Mouse (Mus musculus) midbrain, postnatal 0 days (tissue): ENCODE data around the gene Sgsh. TPM values are rescaled to one million over a fixed set of nuclear protein-coding genes. Genes with fewer than 3 reads are reported as not detected.

Experiments used
- ATAC-seq: fragments of 200-750 bp; cut with Nextera tagmentation; 2 replicates; pipeline ENCODE4 v1.8.0; 2017; ENCODE audit warnings: moderate number of reproducible peaks, mild to moderate bottlenecking, moderate TSS enrichment, moderate library complexity; ENCODE audit not compliant: low FRiP score
- DNase-seq: peaks from one replicate; pipeline ENCODE4 v3.0.0-alpha.2; 2015; ENCODE audit warnings: low spot score
- H3K27ac ChIP-seq: fragments of 300-500 bp; sonication (generic); 2 replicates; pipeline ENCODE4 v1.5.1; 2014; ENCODE audit warnings: low read depth, mild to moderate bottlenecking, low read length, mixed read lengths
- H3K27me3 ChIP-seq: fragments of 300-500 bp; sonication (generic); 2 replicates; pipeline ENCODE4 v1.6.1; 2014; ENCODE audit warnings: low read length, control low read depth, mixed read lengths; ENCODE audit not compliant: insufficient read depth
- H3K36me3 ChIP-seq: fragments of 300-500 bp; sonication (generic); 2 replicates; pipeline ENCODE4 v1.6.1; 2014; ENCODE audit warnings: low read length, control low read depth, mixed read lengths; ENCODE audit not compliant: insufficient read depth
- H3K4me1 ChIP-seq: fragments of 300-500 bp; sonication (generic); 2 replicates; pipeline ENCODE4 v1.6.1; 2014; ENCODE audit warnings: mild to moderate bottlenecking, control low read depth, antibody characterized with exemption, low read length, mixed read lengths; ENCODE audit not compliant: insufficient read depth
- H3K4me2 ChIP-seq: fragments of 300-500 bp; sonication (generic); 2 replicates; pipeline ENCODE4 v1.6.1; 2014; ENCODE audit warnings: low read depth, mild to moderate bottlenecking, low read length, mixed read lengths; ENCODE audit not compliant: poor library complexity, severe bottlenecking
- H3K4me3 ChIP-seq: fragments of 300-500 bp; sonication (generic); 2 replicates; pipeline ENCODE4 v1.5.1; 2014; ENCODE audit warnings: low read depth, mild to moderate bottlenecking, low read length, moderate library complexity
- H3K9ac ChIP-seq: fragments of 300-500 bp; sonication (generic); replicated peaks from 2 replicates; pipeline ENCODE4 v1.6.1; 2014; ENCODE audit warnings: mild to moderate bottlenecking, low read length, moderate library complexity, mixed read lengths; ENCODE audit not compliant: poor library complexity, severe bottlenecking
- H3K9me3 ChIP-seq: fragments of 300-500 bp; sonication (generic); 2 replicates; pipeline ENCODE4 v1.6.1; 2016; ENCODE audit warnings: low read length, control low read depth
- CTCF ChIP-seq: IDR thresholded peaks from 2 replicates; pipeline ENCODE4 v1.5.1; 2016; ENCODE audit warnings: antibody characterized with exemption, mild to moderate bottlenecking
- WGBS: fragments of 180-500 bp; shearing (Covaris S2); extraction: QIAGEN DNeasy Blood & Tissue Kit; methylation state at CpG from one replicate; pipeline ENCODE4 v1.1.7; 2014; 5-methylcytosine and 5-hydroxymethylcytosine counted together
- polyA plus RNA-seq: library from polyadenylated mRNA; unstranded; fragments of >200 nt; fragmentation: Nextera tagmentation; extraction: Ambion mirVana; gene quantifications from 2 replicates; pipeline ENCODE4 v1.2.1, GENCODE M21; 2015
- total RNA-seq: library from RNA; depleted of rRNA; stranded (reverse); fragments of >200 nt; gene quantifications from 2 replicates; pipeline ENCODE4 v1.2.3, GENCODE M21; 2014

Gene Sgsh
- total and polyA plus RNA-seq, 2 experiments from 2014 or later: 5.4 TPM

GRCm38 (mm10) chr11:119395394-119395793 is 40.1 kb upstream of the Sgsh start:
- 14% methylated on average over 7 of the region's 7 CpGs for WGBS
- no peak overlapping the region for H3K4me3 ChIP-seq
- no peak overlapping the region for H3K4me2 ChIP-seq
- H3K27me3 ChIP-seq: peaks cover 45% of the 10 kb centered on the region
- H3K9ac ChIP-seq: no peak overlapping the region
- TF ChIP-seq CTCF: no peak
- H3K9me3 ChIP-seq: no peaks in the 10 kb centered on the region
- DNase-seq (no peak), ATAC-seq (no peak)
- H3K36me3 ChIP-seq: no peaks in the 10 kb centered on the region
- H3K27ac ChIP-seq: no peak overlapping the region
- peaks cover 4% of the 10 kb centered on the region; the same call in 1 of the 2 replicates for H3K4me1 ChIP-seq

- no peak overlapping the region for H3K4me2 ChIP-seq
- peaks cover 53% of the 10 kb centered on the region for H3K27me3 ChIP-seq
- no peak overlapping the region for H3K4me3 ChIP-seq
- no peaks in the 10 kb centered on the region for H3K36me3 ChIP-seq
- TF ChIP-seq CTCF: no peak
- peaks cover 4% of the 10 kb centered on the region; the same call in 1 of the 2 replicates for H3K4me1 ChIP-seq
- WGBS: 54% methylated on average over 6 of the region's 6 CpGs
- no peak overlapping the region for H3K27ac ChIP-seq
- H3K9ac ChIP-seq: no peak overlapping the region
- DNase-seq: no peak
- ATAC-seq: no peak
- no peaks in the 10 kb centered on the region for H3K9me3 ChIP-seq
These were observed 38.9 kb upstream of the Sgsh start for GRCm38 (mm10) chr11:119394210-119394609.

GRCm38 (mm10) chr11:119393483-119393804 is 38.1 kb upstream of the Sgsh start:
- DNase-seq (no peak), ATAC-seq (no peak)
- peaks cover 4% of the 10 kb centered on the region; the same call in 1 of the 2 replicates for H3K4me1 ChIP-seq
- peaks cover 61% of the 10 kb centered on the region for H3K27me3 ChIP-seq
- 24% methylated on average over 7 of the region's 7 CpGs for WGBS
- peak overlapping the region; percentile 48 for H3K4me2 ChIP-seq
- TF ChIP-seq CTCF: no peak
- no peak overlapping the region for H3K9ac ChIP-seq
- H3K36me3 ChIP-seq: no peaks in the 10 kb centered on the region
- H3K4me3 ChIP-seq: peak overlapping the region; percentile 34
- no peak overlapping the region for H3K27ac ChIP-seq
- no peaks in the 10 kb centered on the region for H3K9me3 ChIP-seq

- 2% methylated on average over 19 of the region's 19 CpGs for WGBS
- peaks cover 63% of the 10 kb centered on the region for H3K27me3 ChIP-seq
- DNase-seq (no peak), ATAC-seq (no peak; the same call in 1 of the 2 replicates)
- TF ChIP-seq CTCF: peak; percentile 28; the same call in 1 of the 2 replicates
- H3K4me3 ChIP-seq: peak within 1 kb of the TSS; percentile 34
- H3K4me2 ChIP-seq: peak within 1 kb of the TSS; percentile 48
- no peaks in the 10 kb centered on the region for H3K9me3 ChIP-seq
- no peaks in the 10 kb centered on the region for H3K36me3 ChIP-seq
- H3K27ac ChIP-seq: no peak within 1 kb of the TSS
- no peak within 1 kb of the TSS for H3K9ac ChIP-seq
- H3K4me1 ChIP-seq: peaks cover 4% of the 10 kb centered on the region; the same call in 1 of the 2 replicates
These were observed 37.6 kb upstream of the Sgsh start, which contains the start of gene Rnf213 for GRCm38 (mm10) chr11:119392800-119393482. Rnf213 (plus strand) TSS chr11:119393100.

- TF ChIP-seq CTCF: no peak
- no peak overlapping the region for H3K4me2 ChIP-seq
These were observed 36.8 kb upstream of the Sgsh start for GRCm38 (mm10) chr11:119392001-119392614.

GRCm38 (mm10) chr11:119391386-119392000 is 36.2 kb upstream of the Sgsh start:
- Histone ChIP-seq H3K4me1 (peaks cover 4% of the 10 kb centered on the region; the same call in 1 of the 2 replicates), H3K27me3 (peaks cover 64% of the 10 kb centered on the region), H3K4me2 (no peak overlapping the region), H3K9ac (no peak overlapping the region), H3K27ac (no peak overlapping the region), H3K4me3 (no peak overlapping the region), H3K36me3 (no peaks in the 10 kb centered on the region), H3K9me3 (no peaks in the 10 kb centered on the region)
- TF ChIP-seq CTCF: no peak
- ATAC-seq (no peak), DNase-seq (no peak)
- WGBS: 41% methylated on average over 7 of the region's 7 CpGs

More at GRCm38 (mm10) chr11:119392001-119392614, 36.8 kb upstream of the Sgsh start:
- no peak overlapping the region for H3K27ac ChIP-seq
- no peaks in the 10 kb centered on the region for H3K9me3 ChIP-seq
- H3K27me3 ChIP-seq: peaks cover 66% of the 10 kb centered on the region
- 7% methylated on average over 11 of the region's 12 CpGs for WGBS
- H3K4me3 ChIP-seq: no peak overlapping the region
- H3K4me1 ChIP-seq: peaks cover 4% of the 10 kb centered on the region; the same call in 1 of the 2 replicates
- H3K9ac ChIP-seq: no peak overlapping the region
- H3K36me3 ChIP-seq: no peaks in the 10 kb centered on the region
- ATAC-seq (no peak), DNase-seq (no peak)
